Mouse (Mus musculus): ENCODE data around the gene Akap13. TPM values are rescaled to one million over a fixed set of nuclear protein-coding genes. Genes with fewer than 3 reads are reported as not detected.

Gene Akap13
- polyA plus RNA-seq, 1 experiment from 2014 or later, result 31.0 TPM

- no peaks in the 10 kb centered on the region for H3K36me3 ChIP-seq (ENCODE audit: control insufficient read depth, insufficient read depth, low read length)
- H3K27ac ChIP-seq (ENCODE audit: low read depth, low read length), result no peak overlapping the region
- peaks cover 3% of the 10 kb centered on the region; the same call in 1 of the 2 replicates for H3K4me1 ChIP-seq (replicated peaks; ENCODE audit: control insufficient read depth, insufficient read depth, low read length)
- no peaks in the 10 kb centered on the region for H3K27me3 ChIP-seq (ENCODE audit: control insufficient read depth, insufficient read depth, low read length)
- no peak for ATAC-seq (replicated peaks; ENCODE audit: low FRiP score)
- DNase-seq (ENCODE audit: low spot score), result no peak
- H3K4me2 ChIP-seq (ENCODE audit: low read depth, low read length, severe bottlenecking), result no peak overlapping the region
- no peak overlapping the region for H3K4me3 ChIP-seq (ENCODE audit: low read depth, low read length)
- 62% methylated on average over 9 of the region's 9 CpGs for WGBS
- H3K9me3 ChIP-seq (ENCODE audit: control insufficient read depth, low read length), result no peaks in the 10 kb centered on the region
- no peak overlapping the region for H3K9ac ChIP-seq (ENCODE audit: low read length)
These were observed 186.3 kb downstream of the Akap13 start for GRCm38 (mm10) chr7:75641415-75642177.

GRCm38 (mm10) chr7:75642178-75642777 is 186.9 kb downstream of the Akap13 start:
- 0 out of 2 replicates have a peak overlapping the region, but pooled peaks have one; percentile 25 for H3K27ac ChIP-seq (ENCODE audit: low read depth, low read length)
- peak; percentile 76 for DNase-seq (ENCODE audit: low spot score)
- H3K27me3 ChIP-seq (ENCODE audit: control insufficient read depth, insufficient read depth, low read length), result no peaks in the 10 kb centered on the region
- H3K4me1 ChIP-seq (replicated peaks; ENCODE audit: control insufficient read depth, insufficient read depth, low read length), result peaks cover 3% of the 10 kb centered on the region; the same call in 1 of the 2 replicates
- peak overlapping the region; percentile 12; the same call in 1 of the 2 replicates for H3K9ac ChIP-seq (ENCODE audit: low read length)
- no peaks in the 10 kb centered on the region for H3K36me3 ChIP-seq (ENCODE audit: control insufficient read depth, insufficient read depth, low read length)
- H3K9me3 ChIP-seq (ENCODE audit: control insufficient read depth, low read length), result no peaks in the 10 kb centered on the region
- peak; percentile 85 for ATAC-seq (replicated peaks; ENCODE audit: low FRiP score)
- peak overlapping the region; percentile 16 for H3K4me3 ChIP-seq (ENCODE audit: low read depth, low read length)
- H3K4me2 ChIP-seq (ENCODE audit: low read depth, low read length, severe bottlenecking), result peak overlapping the region; percentile 47
- 4% methylated on average over 9 of the region's 9 CpGs for WGBS

GRCm38 (mm10) chr7:75642846-75643563 is 187.7 kb downstream of the Akap13 start:
- WGBS, result 50% methylated on average over 16 of the region's 16 CpGs

GRCm38 (mm10) chr7:75643986-75644385 is 188.7 kb downstream of the Akap13 start:
- peaks cover 3% of the 10 kb centered on the region; the same call in 1 of the 2 replicates for H3K4me1 ChIP-seq (replicated peaks; ENCODE audit: control insufficient read depth, insufficient read depth, low read length)
- H3K4me2 ChIP-seq (ENCODE audit: low read depth, low read length, severe bottlenecking), result no peak overlapping the region
- no peaks in the 10 kb centered on the region for H3K9me3 ChIP-seq (ENCODE audit: control insufficient read depth, low read length)
- H3K36me3 ChIP-seq (ENCODE audit: control insufficient read depth, insufficient read depth, low read length), result no peaks in the 10 kb centered on the region
- no peak for DNase-seq (ENCODE audit: low spot score)
- no peak overlapping the region for H3K9ac ChIP-seq (ENCODE audit: low read length)
- 59% methylated on average over 4 of the region's 4 CpGs for whole genome bisulfite sequencing
- no peak overlapping the region for H3K4me3 ChIP-seq (ENCODE audit: low read depth, low read length)
- no peaks in the 10 kb centered on the region for H3K27me3 ChIP-seq (ENCODE audit: control insufficient read depth, insufficient read depth, low read length)
- H3K27ac ChIP-seq (ENCODE audit: low read depth, low read length), result no peak overlapping the region
- no peak for ATAC-seq (replicated peaks; ENCODE audit: low FRiP score)

More at GRCm38 (mm10) chr7:75642846-75643563, 187.7 kb downstream of the Akap13 start:
- Histone ChIP-seq H3K4me1 (replicated peaks; ENCODE audit: control insufficient read depth, insufficient read depth, low read length) (peaks cover 3% of the 10 kb centered on the region; the same call in 1 of the 2 replicates), H3K9ac (ENCODE audit: low read length) (peak overlapping the region; percentile 12; the same call in 1 of the 2 replicates), H3K9me3 (ENCODE audit: control insufficient read depth, low read length) (no peaks in the 10 kb centered on the region), H3K27ac (ENCODE audit: low read depth, low read length) (no peak overlapping the region), H3K4me2 (ENCODE audit: low read depth, low read length, severe bottlenecking) (peak overlapping the region; percentile 47), H3K27me3 (ENCODE audit: control insufficient read depth, insufficient read depth, low read length) (no peaks in the 10 kb centered on the region), H3K36me3 (ENCODE audit: control insufficient read depth, insufficient read depth, low read length) (no peaks in the 10 kb centered on the region), H3K4me3 (ENCODE audit: low read depth, low read length) (peak overlapping the region; percentile 16)
- no peak for ATAC-seq (replicated peaks; ENCODE audit: low FRiP score)
- no peak for DNase-seq (ENCODE audit: low spot score)

DNA sequence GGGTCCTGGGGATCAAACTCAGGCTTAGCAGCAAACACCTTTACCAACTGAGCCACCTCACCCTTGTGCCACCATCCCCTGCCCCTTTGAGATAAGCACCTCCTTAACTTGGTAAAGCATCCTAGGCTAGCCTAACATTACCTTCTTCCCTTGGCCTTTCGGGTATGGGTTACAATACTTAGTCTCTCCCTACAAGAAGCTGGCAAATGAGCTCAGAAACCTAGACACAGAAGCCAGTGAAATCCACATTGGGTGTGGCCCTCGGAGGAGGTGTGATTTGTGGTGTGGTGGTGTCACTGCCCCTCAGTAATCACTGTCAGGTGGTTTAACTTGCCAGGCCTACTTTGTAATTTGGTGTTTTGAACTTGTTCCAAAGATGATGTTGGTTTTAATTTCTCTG is 189.3 kb downstream of the Akap13 start:
- 85% methylated on average over 2 of the region's 2 CpGs for WGBS
- Histone ChIP-seq H3K27ac (ENCODE audit: low read depth, low read length) (no peak overlapping the region), H3K9me3 (ENCODE audit: control insufficient read depth, low read length) (no peaks in the 10 kb centered on the region), H3K4me2 (ENCODE audit: low read depth, low read length, severe bottlenecking) (0 out of 2 replicates have a peak overlapping the region, but pooled peaks have one; percentile 5), H3K4me1 (replicated peaks; ENCODE audit: control insufficient read depth, insufficient read depth, low read length) (peaks cover 3% of the 10 kb centered on the region; the same call in 1 of the 2 replicates), H3K27me3 (ENCODE audit: control insufficient read depth, insufficient read depth, low read length) (no peaks in the 10 kb centered on the region), H3K9ac (ENCODE audit: low read length) (no peak overlapping the region), H3K4me3 (ENCODE audit: low read depth, low read length) (no peak overlapping the region), H3K36me3 (ENCODE audit: control insufficient read depth, insufficient read depth, low read length) (no peaks in the 10 kb centered on the region)
- ATAC-seq (replicated peaks; ENCODE audit: low FRiP score) (no peak), DNase-seq (ENCODE audit: low spot score) (no peak)

GRCm38 (mm10) chr7:75645156-75645933 is 190.0 kb downstream of the Akap13 start:
- peaks cover 3% of the 10 kb centered on the region; the same call in 1 of the 2 replicates for H3K4me1 ChIP-seq (replicated peaks; ENCODE audit: control insufficient read depth, insufficient read depth, low read length)
- no peak overlapping the region for H3K27ac ChIP-seq (ENCODE audit: low read depth, low read length)
- H3K36me3 ChIP-seq (ENCODE audit: control insufficient read depth, insufficient read depth, low read length), result no peaks in the 10 kb centered on the region
- H3K4me2 ChIP-seq (ENCODE audit: low read depth, low read length, severe bottlenecking), result no peak overlapping the region
- H3K27me3 ChIP-seq (ENCODE audit: control insufficient read depth, insufficient read depth, low read length), result no peaks in the 10 kb centered on the region
- WGBS, result 84% methylated on average over 5 of the region's 5 CpGs
- H3K4me3 ChIP-seq (ENCODE audit: low read depth, low read length), result no peak overlapping the region
- H3K9me3 ChIP-seq (ENCODE audit: control insufficient read depth, low read length), result no peaks in the 10 kb centered on the region
- ATAC-seq (replicated peaks; ENCODE audit: low FRiP score) (no peak), DNase-seq (ENCODE audit: low spot score) (no peak)
- no peak overlapping the region for H3K9ac ChIP-seq (ENCODE audit: low read length)

GRCm38 (mm10) chr7:75648051-75648450 is 192.7 kb downstream of the Akap13 start:
- 87% methylated on average over 3 of the region's 3 CpGs for WGBS
- DNase-seq (ENCODE audit: low spot score), result no peak

GRCm38 (mm10) chr7:75648961-75649360 is 193.6 kb downstream of the Akap13 start:
- ATAC-seq (replicated peaks; ENCODE audit: low FRiP score), result no peak
- Histone ChIP-seq H3K4me1 (replicated peaks; ENCODE audit: control insufficient read depth, insufficient read depth, low read length) (no peaks in the 10 kb centered on the region), H3K27me3 (ENCODE audit: control insufficient read depth, insufficient read depth, low read length) (no peaks in the 10 kb centered on the region), H3K4me3 (ENCODE audit: low read depth, low read length) (no peak overlapping the region), H3K27ac (ENCODE audit: low read depth, low read length) (no peak overlapping the region), H3K36me3 (ENCODE audit: control insufficient read depth, insufficient read depth, low read length) (no peaks in the 10 kb centered on the region), H3K9me3 (ENCODE audit: control insufficient read depth, low read length) (no peaks in the 10 kb centered on the region), H3K9ac (ENCODE audit: low read length) (no peak overlapping the region), H3K4me2 (ENCODE audit: low read depth, low read length, severe bottlenecking) (no peak overlapping the region)
- WGBS, result 86% methylated on average over 4 of the region's 4 CpGs
- DNase-seq (ENCODE audit: low spot score), result no peak

More at GRCm38 (mm10) chr7:75648051-75648450, 192.7 kb downstream of the Akap13 start:
- H3K4me1 ChIP-seq (replicated peaks; ENCODE audit: control insufficient read depth, insufficient read depth, low read length), result 0 out of 2 replicates have a peak, but pooled peaks cover 3% of the 10 kb centered on the region
- H3K27me3 ChIP-seq (ENCODE audit: control insufficient read depth, insufficient read depth, low read length), result no peaks in the 10 kb centered on the region
- H3K4me3 ChIP-seq (ENCODE audit: low read depth, low read length), result no peak overlapping the region
- no peak overlapping the region for H3K4me2 ChIP-seq (ENCODE audit: low read depth, low read length, severe bottlenecking)
- ATAC-seq (replicated peaks; ENCODE audit: low FRiP score), result no peak
- H3K9me3 ChIP-seq (ENCODE audit: control insufficient read depth, low read length), result no peaks in the 10 kb centered on the region
- no peaks in the 10 kb centered on the region for H3K36me3 ChIP-seq (ENCODE audit: control insufficient read depth, insufficient read depth, low read length)
- H3K27ac ChIP-seq (ENCODE audit: low read depth, low read length), result no peak overlapping the region
- H3K9ac ChIP-seq (ENCODE audit: low read length), result no peak overlapping the region

All from forebrain, embryonic 11.5 days (tissue).